Mouse (Mus musculus): ENCODE measurements around the gene Zfp989. TPM values are rescaled to one million over a fixed set of nuclear protein-coding genes. Genes with fewer than 3 reads are reported as not detected.
"Not testable (repeated sequence)": the region's sequence is repeated elsewhere in the genome, so short reads cannot be mapped to it uniquely, and the experiment has no call there.

Zfp989 gene
- total RNA-seq (2022) = not detected

- DNase-seq (ENCODE audit: low spot score in 2 of 2) = not testable (repeated sequence)
Observed at GRCm38 (mm10) chr4:146971757-146972156, at the start of gene Zfp989. Gene Zfp989 (plus strand): TSS chr4:146971976.

GRCm38 (mm10) chr4:146932311-146933082 is 39.3 kb upstream of the Zfp989 start:
- no peak for DNase-seq (ENCODE audit: low spot score in 2 of 2)

GRCm38 (mm10) chr4:146941691-146942090 is 30.1 kb upstream of the Zfp989 start:
- DNase-seq (ENCODE audit: low spot score in 2 of 2) = not testable (repeated sequence)

- DNase-seq (ENCODE audit: low spot score in 2 of 2) = not testable (repeated sequence)
Observed at GRCm38 (mm10) chr4:146976581-146976980, 4.8 kb downstream of the Zfp989 start.

- DNase-seq (ENCODE audit: low spot score in 2 of 2) = not testable (repeated sequence)
Observed at GRCm38 (mm10) chr4:147018400-147018799, 46.6 kb downstream of the Zfp989 start.

GRCm38 (mm10) chr4:147021550-147021949 is 49.8 kb downstream of the Zfp989 start, which contains the start of gene Rex2:
Gene Rex2 (plus strand): TSS chr4:147021850.
- not testable (repeated sequence) for DNase-seq (ENCODE audit: low spot score in 2 of 2)

- not testable (repeated sequence) for DNase-seq (ENCODE audit: low spot score in 2 of 2)
Observed at GRCm38 (mm10) chr4:147026374-147026773, 54.6 kb downstream of the Zfp989 start.

- not testable (repeated sequence) for DNase-seq (ENCODE audit: low spot score in 2 of 2)
Observed at GRCm38 (mm10) chr4:147031308-147032036, 59.7 kb downstream of the Zfp989 start.

Other genes starting within 250 kb of the Zfp989 start
- gene Gm21411, start 62.4 kb upstream of the Zfp989 start, total RNA-seq (2022) = not detected
- under 1 TPM in 2 of 4 experiments, not detected in 2; 0.16 TPM for gene Rex2, start 49.9 kb downstream of the Zfp989 start, total RNA-seq (2022)
- 1 to 10 TPM in 2 of 4 experiments, under 1 TPM in 2; 0.68 to 1.8 (median 0.97) TPM for gene Zfp991, start 160.1 kb downstream of the Zfp989 start, total RNA-seq (2022)

Measured in gastrocnemius, adult 8-10 months (tissue).